Mouse (Mus musculus) forebrain, embryonic 13.5 days (tissue): ENCODE results near the gene Tuba1c. TPM values are rescaled to one million over a fixed set of nuclear protein-coding genes. Genes with fewer than 3 reads are reported as not detected.
"Not testable (repeated sequence)": the region's sequence is repeated elsewhere in the genome, so short reads cannot be mapped to it uniquely, and the experiment has no call there.

Experiments
- ATAC-seq: fragments of 200-750 bp; cut with Nextera tagmentation; 2 replicates; pipeline ENCODE4 v1.8.0; 2017
- H3K27ac ChIP-seq: fragments of 300-500 bp; sonication (generic); 2 replicates; pipeline ENCODE4 v1.5.1; 2015; ENCODE audit warnings: inconsistent platforms, mild to moderate bottlenecking, moderate library complexity
- H3K27me3 ChIP-seq: fragments of 300-500 bp; sonication (generic); 2 replicates; pipeline ENCODE4 v1.6.1; 2015; ENCODE audit warnings: mild to moderate bottlenecking, inconsistent platforms
- H3K36me3 ChIP-seq: fragments of 300-500 bp; sonication (generic); 2 replicates; pipeline ENCODE4 v1.6.1; 2015; ENCODE audit warnings: mild to moderate bottlenecking, inconsistent platforms; ENCODE audit not compliant: poor library complexity, severe bottlenecking
- H3K4me1 ChIP-seq: fragments of 300-500 bp; sonication (generic); 2 replicates; pipeline ENCODE4 v1.6.1; 2015; ENCODE audit warnings: inconsistent platforms
- H3K4me2 ChIP-seq: fragments of 300-500 bp; sonication (generic); 2 replicates; pipeline ENCODE4 v1.6.1; 2015; ENCODE audit warnings: inconsistent platforms, mild to moderate bottlenecking, moderate library complexity
- H3K4me3 ChIP-seq: fragments of 300-500 bp; sonication (generic); 2 replicates; pipeline ENCODE4 v1.5.1; 2015; ENCODE audit warnings: mild to moderate bottlenecking, inconsistent platforms
- H3K9ac ChIP-seq: fragments of 300-500 bp; sonication (generic); 2 replicates; pipeline ENCODE4 v1.6.1; 2015; ENCODE audit warnings: mild to moderate bottlenecking, inconsistent platforms
- H3K9me3 ChIP-seq: fragments of 300-500 bp; sonication (generic); replicated peaks from 2 replicates; pipeline ENCODE4 v1.6.1; 2016; ENCODE audit warnings: inconsistent platforms
- WGBS: fragments of 180-500 bp; shearing (Covaris S2); methylation state at CpG from one replicate; pipeline ENCODE4 v1.1.7; 2015; 5-methylcytosine and 5-hydroxymethylcytosine counted together
- polyA plus RNA-seq: library from polyadenylated mRNA; unstranded; fragments of >200 nt; fragmentation: Nextera tagmentation; extraction: Ambion mirVana; gene quantifications from 2 replicates; pipeline ENCODE4 v1.2.1, GENCODE M21; 2015

Gene Tuba1c
- polyA plus RNA-seq, 1 experiment from 2014 or later, result 97.6 TPM

DNA sequence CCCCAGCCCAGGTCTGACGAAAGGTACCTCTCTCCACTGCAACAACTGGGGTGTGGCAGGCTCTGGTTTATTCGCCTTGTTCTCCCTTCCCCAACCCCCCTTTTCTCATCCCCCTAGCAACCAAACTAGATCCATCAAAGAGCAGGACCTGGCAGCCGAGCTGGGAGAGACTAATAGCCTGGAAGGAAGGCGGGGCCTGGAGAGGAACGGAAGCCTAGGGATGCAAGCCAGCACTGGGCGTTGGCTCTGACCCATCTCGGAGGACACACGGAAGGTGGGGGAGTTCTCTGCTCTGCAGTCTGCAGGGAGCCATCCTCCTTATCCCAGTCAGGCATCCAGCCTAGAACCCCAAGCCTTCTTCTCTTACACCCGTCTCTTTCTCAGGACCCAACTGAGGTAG is 23.7 kb downstream of the Tuba1c start:
- Histone ChIP-seq H3K36me3 (no peaks in the 10 kb centered on the region), H3K4me3 (no peak overlapping the region), H3K27ac (no peak overlapping the region), H3K4me2 (peak overlapping the region; percentile 20), H3K9me3 (no peaks in the 10 kb centered on the region), H3K9ac (no peak overlapping the region), H3K27me3 (peaks cover 65% of the 10 kb centered on the region), H3K4me1 (peaks cover 41% of the 10 kb centered on the region)
- ATAC-seq, result no peak
- 7% methylated on average over 9 of the region's 9 CpGs for WGBS

DNA sequence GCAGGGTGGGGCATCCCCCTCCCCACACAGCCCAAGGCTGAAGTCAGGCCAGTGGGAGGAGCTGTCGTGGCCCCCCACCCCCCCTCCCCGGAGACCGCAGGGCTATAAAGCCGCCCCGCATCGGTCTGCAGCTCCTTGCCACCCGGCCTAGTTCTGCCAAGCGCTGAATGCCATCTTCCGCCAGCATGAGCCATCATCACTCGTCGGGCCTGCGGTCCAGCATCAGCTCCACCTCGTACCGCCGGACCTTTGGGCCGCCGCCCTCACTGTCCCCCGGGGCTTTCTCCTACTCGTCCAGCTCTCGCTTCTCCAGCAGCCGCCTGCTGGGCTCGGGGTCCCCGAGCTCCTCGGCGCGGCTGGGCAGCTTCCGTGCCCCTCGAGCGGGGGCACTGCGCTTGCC is 25.3 kb downstream of the Tuba1c start, which contains the start of gene Prph:
Gene Prph (plus strand): TSS at position 135 of the 400 bp plus-strand sequence.
- peak within 1 kb of the TSS; percentile 65 for H3K4me2 ChIP-seq
- peaks cover 41% of the 10 kb centered on the region for H3K4me1 ChIP-seq
- no peak within 1 kb of the TSS for H3K27ac ChIP-seq
- H3K9me3 ChIP-seq, result no peaks in the 10 kb centered on the region
- H3K27me3 ChIP-seq, result peaks cover 82% of the 10 kb centered on the region
- 2% methylated on average over 30 of the region's 30 CpGs for WGBS
- no peaks in the 10 kb centered on the region for H3K36me3 ChIP-seq
- ATAC-seq, result 0 out of 2 replicates have a peak, but pooled peaks have one; percentile 8
- peak within 1 kb of the TSS; percentile 37 for H3K4me3 ChIP-seq
- peak within 1 kb of the TSS; percentile 32 for H3K9ac ChIP-seq

DNA sequence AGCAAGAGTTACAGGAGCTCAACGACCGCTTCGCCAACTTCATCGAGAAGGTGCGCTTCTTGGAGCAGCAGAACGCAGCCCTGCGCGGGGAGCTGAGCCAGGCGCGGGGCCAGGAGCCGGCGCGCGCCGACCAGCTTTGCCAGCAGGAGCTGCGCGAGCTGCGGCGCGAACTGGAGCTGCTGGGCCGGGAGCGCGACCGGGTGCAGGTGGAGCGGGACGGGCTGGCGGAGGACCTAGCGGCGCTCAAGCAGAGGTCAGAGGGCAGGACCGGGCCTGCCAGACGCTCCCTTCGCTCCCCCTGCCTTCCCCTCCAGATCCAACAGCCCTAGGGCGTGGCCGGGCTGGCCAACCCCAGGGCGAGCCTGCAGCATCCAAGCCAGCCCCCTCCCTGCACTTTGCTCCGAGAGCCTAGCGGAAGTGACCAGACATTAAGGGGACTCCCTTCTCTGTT is 25.8 kb downstream of the Tuba1c start:
- peak; percentile 63 for ATAC-seq
- Histone ChIP-seq H3K4me3 (peak overlapping the region; percentile 37), H3K9ac (peak overlapping the region; percentile 32), H3K27ac (no peak overlapping the region), H3K36me3 (no peaks in the 10 kb centered on the region), H3K27me3 (peaks cover 86% of the 10 kb centered on the region), H3K9me3 (no peaks in the 10 kb centered on the region), H3K4me1 (peaks cover 41% of the 10 kb centered on the region), H3K4me2 (peak overlapping the region; percentile 65)
- WGBS, result under 1% methylated on average over 37 of the region's 37 CpGs

- H3K4me3 ChIP-seq, result peak overlapping the region; percentile 37
- H3K27ac ChIP-seq, result no peak overlapping the region
- no peaks in the 10 kb centered on the region for H3K36me3 ChIP-seq
- peak overlapping the region; percentile 65 for H3K4me2 ChIP-seq
- no peak overlapping the region for H3K9ac ChIP-seq
- H3K27me3 ChIP-seq, result peaks cover 85% of the 10 kb centered on the region
- no peaks in the 10 kb centered on the region for H3K9me3 ChIP-seq
- H3K4me1 ChIP-seq, result peaks cover 41% of the 10 kb centered on the region
- no peak for ATAC-seq
- WGBS, result 7% methylated on average over 14 of the region's 14 CpGs
Measured at GRCm38 (mm10) chr15:99056332-99056731, 26.6 kb downstream of the Tuba1c start.

- H3K9me3 ChIP-seq, result no peaks in the 10 kb centered on the region
- no peak for ATAC-seq
- H3K4me3 ChIP-seq, result no peak overlapping the region
- no peaks in the 10 kb centered on the region for H3K36me3 ChIP-seq
- peaks cover 13% of the 10 kb centered on the region; the same call in 1 of the 2 replicates for H3K27me3 ChIP-seq
- 86% methylated on average over 12 of the region's 12 CpGs for WGBS
- no peak overlapping the region for H3K9ac ChIP-seq
- no peaks in the 10 kb centered on the region for H3K4me1 ChIP-seq
- no peak overlapping the region for H3K27ac ChIP-seq
- H3K4me2 ChIP-seq, result no peak overlapping the region
Measured at GRCm38 (mm10) chr15:99065557-99066165, 36.0 kb downstream of the Tuba1c start.

DNA sequence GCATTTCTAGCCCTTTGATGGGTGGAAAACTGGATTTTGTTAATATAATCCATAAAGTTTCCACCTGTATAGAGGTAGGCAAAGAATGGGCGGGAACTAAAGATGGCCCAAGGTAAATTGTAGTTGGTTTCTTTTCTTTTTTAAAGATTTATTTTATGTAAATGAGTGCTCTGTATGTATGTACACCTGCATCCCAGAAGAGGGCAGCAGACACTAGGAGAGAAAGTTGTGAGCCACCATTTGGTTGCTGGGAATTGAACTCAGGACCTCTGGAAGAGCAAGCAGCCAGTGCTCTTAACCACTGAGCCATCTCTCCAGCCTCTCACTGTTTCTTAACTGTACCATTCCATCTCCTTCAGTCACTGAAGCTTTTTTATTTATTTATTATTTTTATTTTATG is 42.3 kb downstream of the Tuba1c start:
- WGBS, result 92% methylated on average over 1 of the region's 1 CpGs
- H3K9ac ChIP-seq, result no peak overlapping the region
- H3K4me1 ChIP-seq, result peaks cover 26% of the 10 kb centered on the region
- H3K36me3 ChIP-seq, result peaks cover 4% of the 10 kb centered on the region
- H3K4me3 ChIP-seq, result no peak overlapping the region
- 0 out of 2 replicates have a peak, but pooled peaks cover 5% of the 10 kb centered on the region for H3K27me3 ChIP-seq
- no peak for ATAC-seq
- H3K27ac ChIP-seq, result no peak overlapping the region
- no peak overlapping the region for H3K4me2 ChIP-seq
- no peaks in the 10 kb centered on the region for H3K9me3 ChIP-seq

GRCm38 (mm10) chr15:99074019-99074599 is 44.4 kb downstream of the Tuba1c start, which contains the start of gene Troap:
Gene Troap, plus strand, starts transcription at chr15:99074575.
- Histone ChIP-seq H3K36me3 (peaks cover 23% of the 10 kb centered on the region), H3K4me3 (peak within 1 kb of the TSS; percentile 64), H3K27me3 (0 out of 2 replicates have a peak, but pooled peaks cover 5% of the 10 kb centered on the region)

DNA sequence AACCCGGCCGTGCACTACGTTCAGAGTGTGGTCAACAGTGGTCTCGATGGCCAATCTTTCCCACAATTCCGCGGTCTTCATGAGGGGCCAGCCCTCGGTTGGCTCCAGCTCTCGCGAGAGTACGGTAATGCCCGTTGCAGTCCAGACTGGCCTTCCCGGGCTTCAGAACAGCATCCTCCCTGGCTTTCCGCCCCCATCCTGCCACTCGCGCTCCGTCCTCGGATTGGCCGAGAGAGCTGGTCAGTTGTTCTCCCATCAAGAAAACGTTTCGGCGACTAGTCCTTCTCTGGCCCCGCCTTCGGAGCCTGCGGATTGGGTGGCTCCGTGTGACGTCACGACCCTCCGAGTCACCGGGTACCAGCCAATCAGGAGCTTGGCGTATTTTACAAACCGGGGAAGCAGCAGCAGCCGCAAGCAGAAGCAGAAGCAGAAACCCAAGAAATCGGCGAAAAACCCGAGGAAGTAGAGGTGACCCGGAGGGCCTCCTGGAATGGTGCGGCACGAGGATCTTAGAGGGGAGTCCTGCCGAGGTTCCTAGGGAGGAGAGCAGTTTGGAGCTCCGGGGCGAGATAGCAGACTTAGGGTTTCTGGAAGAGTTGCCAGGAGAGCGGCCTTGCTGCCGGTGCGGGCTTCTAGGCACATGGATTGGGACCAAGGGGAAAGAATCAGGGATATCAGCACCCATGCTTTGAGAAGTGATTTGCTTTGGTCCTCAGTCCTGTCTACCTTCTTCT is 45.1 kb downstream of the Tuba1c start:
- WGBS, result under 1% methylated on average over 44 of the region's 44 CpGs
- H3K27me3 ChIP-seq, result 0 out of 2 replicates have a peak, but pooled peaks cover 1% of the 10 kb centered on the region
- peak overlapping the region; percentile 64 for H3K4me3 ChIP-seq
- H3K9me3 ChIP-seq, result no peaks in the 10 kb centered on the region
- peak overlapping the region; percentile 75 for H3K9ac ChIP-seq
- H3K4me2 ChIP-seq, result peak overlapping the region; percentile 79
- peaks cover 27% of the 10 kb centered on the region for H3K36me3 ChIP-seq
- peaks cover 33% of the 10 kb centered on the region for H3K4me1 ChIP-seq
- peak overlapping the region; percentile 94 for H3K27ac ChIP-seq
- peak; percentile 98 for ATAC-seq

More at GRCm38 (mm10) chr15:99074019-99074599, 44.4 kb downstream of the Tuba1c start, which contains the start of gene Troap:
- 25% methylated on average over 9 of the region's 9 CpGs for WGBS
- Histone ChIP-seq H3K9ac (peak within 1 kb of the TSS; percentile 75), H3K4me2 (peak within 1 kb of the TSS; percentile 79), H3K27ac (peak within 1 kb of the TSS; percentile 94), H3K9me3 (no peaks in the 10 kb centered on the region), H3K4me1 (peaks cover 33% of the 10 kb centered on the region)
- ATAC-seq, result no peak; the same call in 1 of the 2 replicates

- peak overlapping the region; percentile 64 for H3K4me3 ChIP-seq
- peaks cover 35% of the 10 kb centered on the region for H3K36me3 ChIP-seq
- H3K27ac ChIP-seq, H3K9me3 ChIP-seq, ATAC-seq, H3K27me3 ChIP-seq: not testable (repeated sequence)
- H3K4me2 ChIP-seq, result peak overlapping the region; percentile 79
- peaks cover 33% of the 10 kb centered on the region for H3K4me1 ChIP-seq
- 100% methylated on average over 3 of the region's 3 CpGs for WGBS
- H3K9ac ChIP-seq, result peak overlapping the region; percentile 75; the same call in 1 of the 2 replicates
Measured at GRCm38 (mm10) chr15:99076011-99076410, 46.3 kb downstream of the Tuba1c start.

- H3K4me1 ChIP-seq, result peaks cover 33% of the 10 kb centered on the region
- peaks cover 4% of the 10 kb centered on the region for H3K27me3 ChIP-seq
- no peak overlapping the region for H3K4me2 ChIP-seq
- no peak for ATAC-seq
- 87% methylated on average over 15 of the region's 15 CpGs for WGBS
- no peak overlapping the region for H3K27ac ChIP-seq
- no peaks in the 10 kb centered on the region for H3K9me3 ChIP-seq
- H3K36me3 ChIP-seq, result peaks cover 59% of the 10 kb centered on the region
- peak overlapping the region; percentile 43; the same call in 1 of the 2 replicates for H3K9ac ChIP-seq
- H3K4me3 ChIP-seq, result no peak overlapping the region
Measured at GRCm38 (mm10) chr15:99078181-99078910, 48.7 kb downstream of the Tuba1c start.

DNA sequence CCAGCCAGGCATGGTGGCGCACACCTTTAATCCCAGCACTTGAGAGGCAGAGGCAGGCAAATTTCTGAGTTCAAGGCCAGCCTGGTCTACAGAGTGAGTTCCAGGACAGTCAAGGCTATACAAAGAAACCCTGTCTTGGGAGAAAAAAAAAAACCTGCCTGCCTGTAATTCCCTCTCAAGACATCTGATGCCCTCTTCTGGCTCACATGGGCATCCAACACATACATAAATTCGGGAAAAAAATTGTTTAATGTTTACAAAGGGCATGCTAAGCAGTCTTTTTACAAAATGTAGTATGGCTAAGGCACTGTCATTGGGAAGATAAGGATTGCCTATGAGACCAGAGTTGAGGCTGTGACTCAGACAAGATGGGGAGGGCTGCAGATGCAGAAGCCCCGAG is 50.1 kb downstream of the Tuba1c start:
- Histone ChIP-seq H3K4me2 (no peak overlapping the region), H3K4me3 (no peak overlapping the region), H3K4me1 (peaks cover 26% of the 10 kb centered on the region), H3K27ac (no peak overlapping the region), H3K27me3 (peaks cover 18% of the 10 kb centered on the region), H3K36me3 (peaks cover 63% of the 10 kb centered on the region), H3K9ac (no peak overlapping the region), H3K9me3 (no peaks in the 10 kb centered on the region)
- no peak for ATAC-seq
- 84% methylated on average over 3 of the region's 3 CpGs for WGBS
